Mouse (Mus musculus) heart, adult 2 months (tissue): ENCODE data around the gene Itgam.

Experiments
- CTCF ChIP-seq: fragments of 200-600 bp; IDR thresholded peaks from 2 replicates; pipeline ENCODE4 v1.8.1; 2022; ENCODE audit warnings: antibody characterized with exemption, mild to moderate bottlenecking, moderate library complexity
- EP300 ChIP-seq: fragments of 200-500 bp; IDR thresholded peaks from 2 replicates; pipeline ENCODE4 v1.6.1; 2011; ENCODE audit warnings: low read depth, low read length, control low read depth; ENCODE audit not compliant: insufficient read depth

DNA sequence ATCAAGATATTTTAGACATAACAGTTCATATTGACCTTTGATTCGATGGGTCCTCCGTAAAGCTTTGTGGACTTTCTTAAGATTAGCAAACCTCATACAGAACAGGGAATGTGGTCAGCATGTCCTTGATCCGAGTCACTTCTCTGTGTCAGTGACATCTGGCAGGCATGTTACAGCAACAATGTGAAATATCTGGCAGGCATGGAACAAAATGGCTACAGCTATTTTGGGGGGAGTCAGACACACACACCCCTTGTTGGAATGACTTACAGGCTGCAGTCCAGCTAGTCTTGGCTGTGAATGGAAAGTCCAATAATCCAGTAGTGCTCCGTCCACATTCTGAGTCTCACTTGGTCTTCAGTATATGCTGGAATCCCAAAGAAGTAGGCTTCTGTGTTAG, 38.9 kb upstream of the Itgam start:
- TF ChIP-seq CTCF (no peak), EP300 (peak; percentile 61; the same call in 1 of the 2 replicates)
